Mouse (Mus musculus) bone marrow macrophage, adult 2 months (primary cell): ENCODE measurements around the gene Zbtb8os.

Source experiments
- CTCF ChIP-seq: IDR thresholded peaks from 2 replicates; pipeline ENCODE4 v1.5.1; 2012; ENCODE audit warnings: low read depth, mild to moderate bottlenecking, low read length, moderate library complexity
- POLR2A ChIP-seq: IDR thresholded peaks from 2 replicates; pipeline ENCODE4 v1.6.1; 2012; ENCODE audit warnings: mild to moderate bottlenecking, low read depth, low read length, borderline replicate concordance

GRCm38 (mm10) chr4:129320876-129321275 lies 14.6 kb upstream of the Zbtb8os start:
- TF ChIP-seq POLR2A (no peak), CTCF (no peak)
